Mouse (Mus musculus): ENCODE results near the gene Glb1.
"Not testable (repeated sequence)": the region's sequence is repeated elsewhere in the genome, so short reads cannot be mapped to it uniquely, and the experiment has no call there.

The Glb1 gene

DNA sequence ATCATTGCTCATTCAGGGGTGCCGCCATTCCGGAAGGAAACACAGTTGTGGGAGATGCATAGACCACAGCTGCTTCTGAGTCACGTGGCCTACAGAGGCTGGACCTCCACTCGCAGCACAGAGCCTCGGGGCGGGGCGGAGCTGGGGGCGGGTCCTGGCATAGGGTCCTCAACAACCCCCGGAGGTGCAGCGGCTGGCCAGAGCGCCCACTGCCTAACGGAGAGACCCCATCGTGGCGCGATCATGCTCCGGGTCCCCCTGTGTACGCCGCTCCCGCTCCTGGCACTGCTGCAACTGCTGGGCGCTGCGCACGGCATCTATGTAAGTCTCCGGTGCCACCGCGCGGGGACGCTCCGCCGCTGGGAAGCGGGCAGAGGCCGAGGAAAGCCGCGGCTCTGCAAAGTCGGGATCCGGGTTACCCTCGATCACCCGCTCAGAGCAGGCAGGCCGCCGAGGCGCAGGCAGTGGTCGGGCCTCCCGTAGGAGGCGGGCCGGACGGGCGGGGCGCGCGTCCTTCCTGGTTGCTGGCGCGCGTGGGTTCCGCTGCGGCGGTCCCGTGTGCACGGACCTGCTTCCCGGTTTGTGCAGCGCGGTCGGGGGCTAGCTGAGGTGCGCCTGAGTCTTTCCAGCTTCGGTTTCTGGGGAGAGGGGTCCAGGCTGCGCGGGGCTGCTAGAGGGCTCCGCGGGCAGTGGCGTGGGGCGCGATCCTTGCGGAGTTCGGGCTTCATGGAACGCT is at the start of gene Glb1, which contains the start of gene Tmppe:
Gene Glb1 (plus strand): TSS at position 128 of the 736 bp plus-strand sequence.
Gene Tmppe (plus strand): TSS at position 157 of the 736 bp plus-strand sequence.
- DNase-seq (ENCODE audit: low read depth in 1 of 2, low spot score in 2 of 2): peak; percentile 32 to 62

DNA sequence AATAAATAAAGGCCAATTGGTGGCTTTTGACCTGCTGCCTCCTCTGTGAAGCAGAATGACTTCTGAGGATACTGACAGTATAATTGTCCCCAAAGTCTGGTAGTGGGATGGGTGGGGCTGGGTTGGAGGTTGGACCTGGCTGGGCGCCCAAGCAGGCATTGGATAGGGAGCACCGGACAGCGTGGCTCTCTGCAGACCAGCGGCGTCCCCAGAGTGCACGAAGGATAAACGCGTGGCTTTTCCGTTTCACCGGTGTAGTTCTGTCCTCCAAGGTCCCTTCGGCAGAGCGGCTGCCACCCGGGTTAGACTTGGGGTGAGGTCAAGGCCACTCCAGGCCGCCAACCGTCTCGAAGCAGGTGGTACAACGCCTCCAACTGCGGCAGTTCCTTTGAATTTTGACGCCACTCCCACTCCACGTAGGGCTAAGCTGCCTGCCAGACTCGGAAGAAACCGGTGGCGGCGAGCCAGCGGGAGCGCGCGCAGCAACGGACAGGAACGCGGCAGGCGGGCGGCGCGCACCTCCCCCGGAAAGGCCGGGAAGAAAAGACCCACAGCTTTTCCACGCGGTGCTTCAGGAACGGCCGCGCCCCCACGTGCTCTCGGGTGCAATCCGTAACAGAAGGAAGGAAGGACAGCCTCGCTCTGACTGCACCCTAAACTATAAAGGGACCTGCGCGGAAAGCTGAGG is 32.9 kb upstream of the Glb1 start:
- DNase-seq (ENCODE audit: low read depth in 1 of 2, low spot score in 2 of 2): peak in 1 of 2 experiments; percentile 29

DNA sequence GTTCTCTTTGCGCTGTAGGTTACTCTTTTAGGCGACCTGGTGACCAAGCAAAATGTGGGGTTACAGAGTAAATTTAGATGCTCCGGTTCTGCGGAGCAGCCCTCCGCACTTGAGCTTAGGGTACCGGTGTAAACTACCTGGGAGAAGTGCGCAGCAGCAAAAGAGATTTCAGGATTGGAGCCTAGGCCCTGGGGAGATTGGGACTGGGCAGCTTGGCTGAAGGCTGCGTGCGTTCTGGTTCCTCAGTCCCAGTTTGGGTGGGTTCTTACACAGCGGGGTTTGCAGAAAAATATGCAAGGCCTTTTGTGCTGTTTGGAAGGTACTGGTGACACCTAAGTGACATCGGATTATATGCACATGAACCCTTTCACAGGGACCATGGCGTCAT is 32.4 kb upstream of the Glb1 start:
- DNase-seq (ENCODE audit: low read depth in 1 of 2, low spot score in 2 of 2): no peak

DNA sequence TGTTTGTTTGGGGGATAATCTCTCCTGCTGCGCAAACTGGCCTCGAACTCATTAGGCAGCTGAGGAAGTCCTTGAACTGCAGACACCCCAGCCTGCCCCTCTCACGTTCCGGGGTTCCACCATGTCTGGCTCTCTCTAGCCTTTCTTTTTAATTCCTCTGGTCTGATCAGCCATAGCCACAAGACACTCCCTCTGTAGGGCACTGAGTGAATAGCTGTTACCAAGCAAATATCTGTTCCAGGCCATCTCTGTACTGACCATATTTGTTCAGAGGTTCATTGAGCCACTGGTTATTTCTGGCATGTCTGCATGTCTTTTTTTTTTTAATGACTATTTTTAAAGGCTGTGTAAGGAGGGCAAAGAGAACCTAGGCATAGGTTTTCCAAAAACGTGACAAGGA is 31.5 kb upstream of the Glb1 start:
- not testable (repeated sequence) for DNase-seq (ENCODE audit: low read depth in 1 of 2, low spot score in 2 of 2)

DNA sequence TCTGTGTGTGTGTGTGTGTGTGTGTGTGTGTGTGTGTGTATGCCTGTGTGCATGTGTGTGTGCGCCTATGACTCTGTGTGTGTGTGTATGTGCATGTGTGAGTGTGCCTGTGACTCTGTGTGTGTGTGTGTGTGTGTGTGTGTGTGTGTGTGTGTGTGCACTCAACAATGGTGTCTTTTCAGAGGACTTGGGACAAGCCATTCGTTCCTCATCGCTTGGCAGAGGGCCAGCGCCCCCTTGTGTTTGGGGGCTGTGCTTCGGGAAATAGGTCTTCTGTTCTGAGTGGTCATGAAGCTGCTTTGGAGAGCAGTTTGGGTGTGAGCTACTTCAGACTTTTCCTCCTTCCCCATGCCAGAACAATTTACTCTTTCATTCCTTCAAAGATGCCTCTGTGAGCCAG is 29.2 kb upstream of the Glb1 start:
- DNase-seq (ENCODE audit: low read depth in 1 of 2, low spot score in 2 of 2): not testable (repeated sequence)

DNA sequence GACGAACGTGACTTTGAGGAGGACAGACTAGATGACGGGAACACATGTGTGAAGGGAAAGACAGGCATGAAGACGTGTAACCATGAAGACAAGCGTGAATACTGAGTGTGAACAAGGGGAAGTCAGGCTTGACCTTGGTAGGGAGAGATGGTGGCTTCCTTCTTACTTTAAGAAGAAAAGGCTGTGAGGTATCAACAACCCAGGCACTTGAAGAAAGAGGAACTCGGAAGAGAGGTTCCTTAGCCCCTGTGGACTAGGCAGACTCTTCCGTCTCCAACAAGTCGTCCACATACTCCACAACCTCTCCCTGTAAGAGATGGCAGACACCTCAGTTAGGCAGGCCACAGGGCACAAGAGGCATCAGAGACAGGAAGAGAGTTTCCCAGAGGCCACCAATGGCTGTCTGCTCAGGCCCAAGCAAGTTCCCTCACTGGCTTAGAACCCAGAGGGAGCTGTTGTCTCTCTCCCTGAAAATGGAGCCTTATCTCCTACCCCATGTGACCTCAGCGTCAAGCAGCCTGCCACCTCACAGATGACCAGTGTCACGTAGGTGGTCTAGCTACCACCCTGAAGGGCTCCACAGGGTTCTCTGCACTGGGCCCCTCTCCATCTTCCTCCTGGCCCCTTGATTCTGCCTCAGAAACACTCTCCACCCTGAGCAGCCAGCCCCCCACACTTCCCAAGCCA is 25.5 kb upstream of the Glb1 start:
- no peak for DNase-seq (ENCODE audit: low read depth in 1 of 2, low spot score in 2 of 2)

DNA sequence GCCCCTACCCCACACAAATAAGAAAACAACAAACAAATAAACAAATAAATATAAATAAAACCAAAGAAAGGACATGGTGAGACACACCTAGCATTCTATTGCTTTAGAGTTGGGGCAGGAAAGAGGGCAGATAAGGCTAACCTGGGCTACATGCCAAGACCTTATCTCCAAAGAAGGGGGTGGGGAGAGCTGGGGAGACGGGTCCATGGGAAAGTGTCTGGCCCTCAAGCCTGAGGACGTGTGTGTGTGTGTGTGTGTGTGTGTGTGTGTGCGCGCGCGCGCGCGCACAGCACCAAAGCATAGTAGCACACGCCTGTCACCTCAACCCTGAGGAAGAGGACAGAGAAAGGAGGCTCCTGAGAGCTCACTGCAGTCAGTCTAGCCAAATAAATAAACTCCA is 23.7 kb upstream of the Glb1 start:
- DNase-seq (ENCODE audit: low read depth in 1 of 2, low spot score in 2 of 2): no peak

DNA sequence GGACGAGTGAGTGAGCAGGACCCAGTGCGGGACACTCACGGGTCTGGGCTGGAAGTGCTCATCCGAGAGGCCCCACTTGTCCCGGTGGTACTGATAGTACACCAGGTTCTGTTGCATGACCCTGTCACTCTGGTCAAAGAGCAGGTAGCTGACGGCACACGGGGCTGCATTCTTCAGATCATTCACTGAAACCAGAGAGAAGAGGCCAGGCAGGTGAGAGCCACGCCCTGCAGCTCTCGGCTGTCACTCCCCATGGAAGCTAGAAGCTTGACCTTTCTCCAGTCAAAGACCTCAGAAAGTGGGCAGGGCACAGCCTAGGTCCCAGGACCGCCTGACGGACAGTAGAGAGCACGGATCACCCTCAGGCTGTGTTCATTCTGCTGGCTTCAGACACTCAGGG is 21.0 kb upstream of the Glb1 start:
- DNase-seq (ENCODE audit: low read depth in 1 of 2, low spot score in 2 of 2): no peak

DNA sequence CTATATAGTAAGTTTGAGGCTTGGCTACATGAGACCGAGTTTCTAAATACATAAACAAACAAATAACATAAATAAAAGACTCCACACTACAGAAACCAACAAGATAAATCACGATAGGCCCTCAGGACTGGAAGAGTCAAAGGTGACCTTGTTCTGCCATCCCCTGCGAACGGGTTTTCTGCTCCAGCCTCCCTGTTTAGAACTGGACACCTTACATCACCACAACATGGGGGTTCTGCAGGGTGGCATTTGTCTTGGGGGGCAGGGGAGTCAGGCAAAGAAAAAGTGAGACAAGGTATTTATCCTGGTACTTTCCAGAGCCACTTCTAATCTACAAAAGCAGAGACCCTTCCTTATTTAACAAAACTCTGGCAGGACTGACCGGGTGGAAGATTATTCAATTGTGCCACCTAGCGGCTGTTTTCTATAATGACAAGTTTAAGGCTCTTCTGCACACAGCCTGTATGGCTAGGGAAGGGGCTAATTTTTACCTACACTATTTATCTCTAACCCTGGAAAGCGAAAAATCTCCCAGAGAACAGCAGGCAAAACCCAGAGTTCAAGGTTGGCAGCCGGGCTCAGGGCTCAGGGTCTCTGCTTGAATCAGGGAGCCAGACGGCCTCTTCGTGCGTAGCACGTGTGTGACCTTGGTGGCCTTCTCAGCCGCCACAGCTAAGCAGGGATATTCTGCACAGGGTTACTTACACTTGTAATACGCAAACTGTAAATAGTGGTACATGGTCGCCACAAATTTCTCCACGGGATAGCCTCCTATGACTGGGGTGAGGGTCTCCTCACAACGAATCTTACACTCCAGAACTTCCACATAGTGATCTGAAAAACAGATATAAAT is 19.8 kb upstream of the Glb1 start:
- DNase-seq (ENCODE audit: low read depth in 1 of 2, low spot score in 2 of 2): no peak

DNA sequence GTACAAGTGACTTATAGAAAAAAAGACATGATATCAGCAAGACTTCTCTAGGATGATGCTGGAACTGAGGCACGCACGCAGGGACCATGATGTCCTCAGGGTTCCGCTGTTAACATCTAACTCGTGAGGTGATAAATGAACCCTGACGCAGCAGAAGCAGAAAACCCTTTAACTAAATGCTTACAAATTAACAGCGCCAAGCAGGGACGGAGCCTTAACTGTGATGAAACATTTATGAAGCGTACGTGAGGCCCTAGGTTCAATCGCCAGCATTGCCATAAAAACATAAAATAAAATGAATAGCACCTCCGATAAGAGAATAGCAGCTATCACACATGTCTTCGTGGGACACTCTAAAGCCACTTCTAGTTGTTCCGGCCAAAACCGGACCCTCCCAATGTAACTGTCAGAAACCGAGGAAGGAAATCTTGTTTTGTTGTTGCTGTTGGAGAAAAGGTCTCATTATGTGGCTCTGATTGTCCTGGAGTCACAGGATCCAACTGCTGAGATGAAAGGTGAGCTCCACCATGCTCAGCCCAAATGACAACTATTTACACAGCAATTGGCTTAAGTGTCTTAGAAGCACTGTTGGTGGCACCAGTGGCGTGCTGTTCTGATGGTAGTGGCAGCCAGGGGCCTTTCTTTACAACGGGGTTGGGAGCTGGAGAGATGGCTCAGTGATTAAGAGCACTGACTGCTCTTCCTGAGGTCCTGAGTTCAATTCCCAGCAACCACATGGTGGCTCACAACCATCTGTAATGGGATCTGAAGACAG is 17.8 kb upstream of the Glb1 start:
- no peak for DNase-seq (ENCODE audit: low read depth in 1 of 2, low spot score in 2 of 2)

DNA sequence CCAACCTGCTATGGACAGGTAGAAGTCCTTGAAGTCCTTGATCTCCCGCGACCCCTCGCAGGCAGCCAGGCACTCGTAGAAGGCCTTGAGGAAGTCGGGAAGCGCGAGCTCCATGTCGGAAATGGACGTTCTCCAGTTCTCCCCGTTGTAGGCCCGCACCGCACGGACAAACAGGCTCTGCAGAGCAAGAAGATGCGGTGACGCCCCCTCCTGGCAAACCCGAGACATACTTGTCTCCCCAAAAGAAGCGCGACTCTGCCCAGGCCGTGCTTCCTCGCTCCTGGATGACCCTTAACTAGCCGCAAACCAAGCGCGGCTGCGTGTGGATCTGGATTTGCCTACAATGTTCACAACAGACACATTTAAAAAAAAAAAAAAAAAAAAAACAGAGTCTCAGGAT is 16.2 kb upstream of the Glb1 start:
- no peak for DNase-seq (ENCODE audit: low read depth in 1 of 2, low spot score in 2 of 2)

DNA sequence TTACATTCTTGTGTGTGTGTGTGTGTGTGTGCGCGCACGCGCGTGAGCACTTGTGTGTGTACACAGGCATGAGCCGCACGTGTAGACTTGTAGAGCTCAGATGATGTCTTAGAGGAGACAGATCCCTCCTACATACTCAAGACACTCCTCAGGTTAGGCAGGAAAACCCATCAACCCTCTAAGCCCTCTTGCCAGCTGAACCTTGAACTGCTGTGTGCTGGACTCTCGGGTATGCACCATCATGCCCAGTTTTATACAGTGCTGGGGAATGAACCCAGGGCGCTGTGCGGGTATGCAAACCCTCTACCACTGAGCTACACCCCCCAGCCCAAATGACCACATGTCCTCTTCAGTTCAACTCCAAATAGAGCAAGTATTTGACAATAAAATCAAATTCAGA is 15.7 kb upstream of the Glb1 start:
- no peak for DNase-seq (ENCODE audit: low read depth in 1 of 2, low spot score in 2 of 2)

DNA sequence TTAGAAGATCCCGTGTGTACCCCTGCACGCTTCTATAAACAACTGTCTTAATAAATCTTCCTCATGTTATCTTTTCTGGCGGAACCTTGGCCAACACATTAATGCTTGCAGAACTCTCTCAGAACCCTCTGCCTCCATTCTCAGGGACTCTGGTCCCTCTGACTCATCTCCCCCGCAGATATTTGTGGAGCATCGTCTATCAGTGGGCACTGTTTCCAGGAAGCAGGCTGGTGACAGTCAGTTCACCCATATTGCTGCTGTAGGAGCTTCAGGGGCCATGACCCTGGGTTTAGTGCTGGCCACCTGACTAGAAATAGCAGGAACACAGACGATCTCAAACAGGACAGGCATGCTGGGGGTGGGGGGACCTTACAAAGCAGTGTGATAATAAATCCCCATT is 13.8 kb upstream of the Glb1 start:
- no peak for DNase-seq (ENCODE audit: low read depth in 1 of 2, low spot score in 2 of 2)

DNA sequence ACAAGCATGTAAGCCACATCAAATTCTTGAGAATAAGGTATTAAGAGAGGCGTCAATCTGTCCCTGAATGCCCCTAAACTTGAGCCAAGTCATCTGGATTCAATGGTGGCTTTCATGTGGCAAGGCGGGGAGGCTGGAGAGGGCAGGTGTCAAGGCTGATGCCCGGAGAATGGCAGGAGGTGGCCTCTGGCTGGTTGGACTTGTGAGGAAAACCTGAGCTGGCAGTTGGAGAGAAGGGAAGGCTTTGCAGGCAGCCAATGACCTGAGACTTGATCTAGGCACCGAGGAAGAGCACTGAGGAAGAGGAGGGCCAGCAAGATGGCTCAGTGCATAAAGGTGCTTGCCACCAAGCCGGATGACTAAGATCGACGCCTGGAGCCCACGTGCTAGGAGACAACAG is 12.6 kb upstream of the Glb1 start:
- no peak for DNase-seq (ENCODE audit: low read depth in 1 of 2, low spot score in 2 of 2)

DNA sequence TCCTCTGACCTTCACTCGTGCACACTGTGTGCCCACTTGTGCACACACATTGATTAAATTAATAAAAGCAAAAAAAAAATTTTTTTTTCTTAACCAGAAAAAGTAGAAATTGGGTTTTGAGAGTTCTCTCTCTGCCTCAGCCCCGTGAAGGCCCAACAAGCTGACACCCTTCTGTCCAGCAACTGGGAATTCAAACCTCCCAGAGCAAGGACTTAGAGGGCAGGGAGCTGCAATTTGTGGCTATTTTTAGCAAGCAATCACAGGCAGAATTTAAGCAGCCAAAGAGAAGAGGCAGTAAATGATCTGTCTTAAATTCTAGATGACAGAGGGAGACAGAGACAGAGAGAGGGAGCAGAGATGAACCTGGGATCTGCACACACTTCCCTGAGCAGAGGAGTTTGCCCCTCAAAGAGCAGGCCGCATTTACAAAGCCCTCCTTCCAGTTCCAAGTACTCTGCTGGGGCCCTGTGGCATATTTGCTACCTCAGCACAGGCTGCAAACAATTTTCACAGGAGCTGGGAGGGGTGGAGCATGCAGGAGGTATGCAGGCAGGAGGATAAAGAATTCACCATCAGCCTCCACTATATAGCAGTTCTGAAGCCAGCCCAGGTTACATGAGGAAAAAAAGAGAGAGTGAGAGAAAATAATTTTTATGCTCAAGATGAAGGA is 12.0 kb upstream of the Glb1 start:
- DNase-seq (ENCODE audit: low read depth in 1 of 2, low spot score in 2 of 2): no peak

DNA sequence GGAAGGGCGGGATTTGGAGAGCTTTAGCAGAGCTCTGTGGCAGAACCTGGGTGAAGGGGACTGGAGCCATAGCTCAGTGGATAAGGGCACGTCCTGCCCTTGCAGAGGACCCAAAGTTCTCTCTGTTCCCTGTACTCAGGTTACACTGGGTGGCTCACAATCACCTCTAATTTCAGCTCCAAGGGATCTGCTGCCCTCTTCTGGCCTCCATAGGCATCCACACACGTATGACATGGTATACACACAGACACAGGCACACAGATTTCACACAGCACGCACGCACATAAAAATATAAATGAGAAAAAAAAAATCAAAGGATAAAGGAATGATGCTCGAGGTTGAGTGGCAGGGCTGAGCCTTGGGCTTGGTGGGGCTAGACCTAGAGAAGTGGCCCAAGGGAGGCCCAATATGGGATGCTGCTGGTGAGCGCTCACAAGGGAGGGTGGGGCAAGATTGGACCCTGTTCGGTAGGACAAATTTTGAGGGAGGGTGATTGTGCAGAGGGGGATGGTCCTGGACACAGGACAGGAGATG is 11.4 kb upstream of the Glb1 start:
- DNase-seq (ENCODE audit: low read depth in 1 of 2, low spot score in 2 of 2): no peak

DNA sequence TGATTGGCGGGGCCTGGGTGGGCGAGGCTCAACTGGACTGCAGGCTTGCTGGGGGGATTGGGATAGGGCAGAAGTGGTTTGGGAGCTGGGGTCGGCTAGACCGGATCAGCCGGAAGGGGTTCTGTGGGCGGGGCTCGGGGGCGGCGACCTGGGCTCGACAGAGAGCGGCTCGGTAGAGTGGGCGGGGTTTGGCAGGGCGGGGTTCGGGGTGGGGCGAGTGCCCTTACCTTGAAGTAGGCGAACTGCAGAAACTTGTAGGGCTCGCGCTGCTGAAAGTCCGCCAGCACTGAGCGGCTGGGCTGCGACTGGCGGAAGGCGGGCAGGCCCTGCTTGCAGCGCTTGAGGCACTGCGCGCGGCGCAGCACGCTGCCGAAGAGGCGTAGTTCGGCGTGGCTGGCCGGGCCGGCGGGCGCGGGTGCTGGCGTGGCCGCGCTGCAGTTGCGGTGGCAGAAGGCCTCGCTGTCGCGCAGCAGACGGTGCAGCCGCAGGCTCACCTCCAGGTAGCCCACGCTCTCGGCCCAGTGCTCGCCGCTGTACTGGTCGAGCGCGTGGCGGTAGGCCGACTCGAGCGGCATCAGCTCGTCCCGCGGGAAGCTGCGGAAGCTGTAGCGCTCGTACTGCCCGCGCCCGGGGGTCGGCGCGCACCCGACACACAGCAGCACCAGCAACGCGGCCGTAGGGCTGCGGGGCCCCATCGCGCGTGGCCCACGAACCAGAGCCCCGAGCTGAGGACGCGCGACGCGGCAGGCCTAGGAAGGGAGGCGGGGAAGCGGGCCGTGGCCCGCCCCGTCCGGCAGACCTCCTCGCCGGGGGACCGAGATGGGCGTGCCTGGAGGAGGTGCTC is 10.7 kb upstream of the Glb1 start, which contains the start of gene Crtap:
Gene Crtap (minus strand): TSS at position 771 of the 844 bp plus-strand sequence.
- no peak for DNase-seq (ENCODE audit: low read depth in 1 of 2, low spot score in 2 of 2)

DNA sequence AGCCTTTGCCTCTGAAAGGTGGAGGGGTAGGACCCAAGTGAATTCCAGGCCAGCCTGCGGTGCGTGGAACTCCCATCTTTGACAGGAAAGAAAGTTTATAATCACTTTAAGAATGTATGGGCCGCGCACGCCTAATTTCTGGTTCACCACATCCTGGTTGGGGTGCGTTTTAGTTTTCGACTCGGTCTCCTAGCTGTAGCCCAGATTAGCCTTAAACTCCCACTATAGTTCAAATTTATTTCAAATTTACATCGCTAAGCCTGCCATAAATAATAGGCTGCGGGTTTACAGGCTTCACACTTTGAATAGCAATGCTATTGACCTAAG is 10.2 kb upstream of the Glb1 start:
- DNase-seq (ENCODE audit: low read depth in 1 of 2, low spot score in 2 of 2): no peak

DNA sequence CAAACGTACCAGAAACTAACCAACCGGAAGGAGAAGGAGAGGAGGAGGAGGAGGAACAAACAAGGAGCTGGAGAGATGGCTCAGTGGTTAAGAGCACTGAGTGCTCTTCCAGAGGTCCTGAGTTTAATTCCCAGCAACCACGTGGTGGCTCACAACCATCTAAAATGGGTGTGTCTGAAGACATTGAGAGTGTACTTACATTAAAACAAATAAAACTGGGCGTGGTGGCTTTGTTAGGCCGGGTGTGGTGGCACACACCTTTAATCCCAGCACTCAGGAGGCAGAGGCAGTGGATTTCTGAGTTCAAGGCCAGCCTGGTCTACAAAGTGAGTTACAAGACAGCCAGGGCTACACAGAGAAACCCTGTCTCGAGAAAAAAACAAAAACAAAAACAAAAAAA is 6.7 kb upstream of the Glb1 start:
- DNase-seq (ENCODE audit: low read depth in 1 of 2, low spot score in 2 of 2): not testable (repeated sequence)

All from monocyte, adult 2 months (primary cell).